In genomic region chr4:40070959-40071634, GRCm38 (mm10) we compare ENCODE assay signal across 12 mouse cellular contexts.
DNase-seq lines count a peak whose midpoint lies in the region.
"Had no signal": no experiment of that assay in that cellular context is flagged by ENCODE, and none has a peak within 500 bp of the region (broad histone marks: within the 10 kb centered on the region; RNA-seq: fewer than 3 reads in every experiment).

No protein-coding gene starts in this region.

- DNase-seq in cerebellum, postnatal 10 days: peak; percentile 46 to 64
- DNase-seq in cerebellum, adult 11 months: no peak
- peak; percentile 47 for DNase-seq in right cerebral cortex, adult 18-20 months
- no peak for DNase-seq in right cerebral cortex, postnatal 25 days
- DNase-seq in left cerebral cortex, postnatal 36 days (ENCODE audit: low spot score in 2 of 2): peak; percentile 16 to 23
- no peak for DNase-seq in urinary bladder, postnatal 10 days (ENCODE audit: low spot score)
- DNase-seq in layer of hippocampus, adult 8-10 months (ENCODE audit: low spot score in 2 of 2): no peak
- no peak for DNase-seq in urinary bladder, postnatal 36 days (ENCODE audit: low spot score in 2 of 2)
- DNase-seq: cerebellum, postnatal 25 days; gastrocnemius, postnatal 10 days; heart, adult 2 months; lung, embryonic 14.5 days had no signal

- intact Hi-C loops in left cerebral cortex, postnatal 36 days (cut with DNase I): loop anchor here (2.0 kb wide), 1 partner anchor 32 kb away; no protein-coding TSS in a partner anchor

Comparison
In these comparisons a context has a peak if more than half of its experiments do, and no peak if none do; other contexts are left out.
1. DNase-seq: peak in cerebellum, postnatal 10 days (2 of 2), right cerebral cortex, adult 18-20 months (single experiment) and left cerebral cortex, postnatal 36 days (2 of 2); none in cerebellum, adult 11 months (single experiment), right cerebral cortex, postnatal 25 days (single experiment), urinary bladder, postnatal 10 days (single experiment), layer of hippocampus, adult 8-10 months (0 of 2) and urinary bladder, postnatal 36 days (0 of 2).